Mouse (Mus musculus): ENCODE measurements around the gene Itgb7. TPM values are rescaled to one million over a fixed set of nuclear protein-coding genes. Genes with fewer than 3 reads are reported as not detected.

Itgb7 gene
- polyA plus RNA-seq, 1 experiment from 2014 or later, result 13.3 TPM

- Histone ChIP-seq H3K27me3 (replicated peaks; ENCODE audit: control insufficient read depth, insufficient read depth, low read length) (no peaks in the 10 kb centered on the region), H3K9ac (ENCODE audit: low read length) (peak overlapping the region; percentile 58), H3K36me3 (ENCODE audit: control insufficient read depth, insufficient read depth, low read length) (no peaks in the 10 kb centered on the region), H3K27ac (ENCODE audit: low read depth) (peak overlapping the region; percentile 94), H3K9me3 (ENCODE audit: control insufficient read depth, low read length) (no peaks in the 10 kb centered on the region), H3K4me3 (ENCODE audit: low read depth, low read length) (peak overlapping the region; percentile 62), H3K4me1 (replicated peaks; ENCODE audit: control insufficient read depth, insufficient read depth, low read length) (peaks cover 57% of the 10 kb centered on the region), H3K4me2 (ENCODE audit: low read length) (peak overlapping the region; percentile 95)
- DNase-seq (ENCODE audit: low spot score) (peak; percentile 85), ATAC-seq (replicated peaks; ENCODE audit: low FRiP score, low TSS enrichment, low read depth) (peak; percentile 57)
- WGBS, result under 1% methylated on average over 42 of the region's 44 CpGs
Observed at GRCm38 (mm10) chr15:102245891-102246741, 14.4 kb upstream of the Itgb7 start.

- no peak for DNase-seq (ENCODE audit: low spot score)
- Histone ChIP-seq H3K9ac (ENCODE audit: low read length) (peak overlapping the region; percentile 58), H3K9me3 (ENCODE audit: control insufficient read depth, low read length) (no peaks in the 10 kb centered on the region), H3K4me3 (ENCODE audit: low read depth, low read length) (peak overlapping the region; percentile 62), H3K27ac (ENCODE audit: low read depth) (peak overlapping the region; percentile 94), H3K4me2 (ENCODE audit: low read length) (peak overlapping the region; percentile 95), H3K4me1 (replicated peaks; ENCODE audit: control insufficient read depth, insufficient read depth, low read length) (peaks cover 57% of the 10 kb centered on the region), H3K36me3 (ENCODE audit: control insufficient read depth, insufficient read depth, low read length) (no peaks in the 10 kb centered on the region), H3K27me3 (replicated peaks; ENCODE audit: control insufficient read depth, insufficient read depth, low read length) (no peaks in the 10 kb centered on the region)
- no peak for ATAC-seq (replicated peaks; ENCODE audit: low FRiP score, low TSS enrichment, low read depth)
- WGBS, result 2% methylated on average over 14 of the region's 14 CpGs
Observed at GRCm38 (mm10) chr15:102245461-102245881, 13.7 kb upstream of the Itgb7 start.

GRCm38 (mm10) chr15:102244306-102245191 lies 12.8 kb upstream of the Itgb7 start:
- H3K27me3 ChIP-seq (replicated peaks; ENCODE audit: control insufficient read depth, insufficient read depth, low read length), result no peaks in the 10 kb centered on the region
- no peaks in the 10 kb centered on the region for H3K9me3 ChIP-seq (ENCODE audit: control insufficient read depth, low read length)
- peak overlapping the region; percentile 54 for H3K27ac ChIP-seq (ENCODE audit: low read depth)
- peak overlapping the region; percentile 95 for H3K4me2 ChIP-seq (ENCODE audit: low read length)
- WGBS, result 6% methylated on average over 17 of the region's 19 CpGs
- DNase-seq (ENCODE audit: low spot score) (no peak), ATAC-seq (replicated peaks; ENCODE audit: low FRiP score, low TSS enrichment, low read depth) (no peak)
- peak overlapping the region; percentile 58 for H3K9ac ChIP-seq (ENCODE audit: low read length)
- H3K4me1 ChIP-seq (replicated peaks; ENCODE audit: control insufficient read depth, insufficient read depth, low read length), result peaks cover 48% of the 10 kb centered on the region
- peak overlapping the region; percentile 62 for H3K4me3 ChIP-seq (ENCODE audit: low read depth, low read length)
- H3K36me3 ChIP-seq (ENCODE audit: control insufficient read depth, insufficient read depth, low read length), result peaks cover 6% of the 10 kb centered on the region; the same call in 1 of the 2 replicates

GRCm38 (mm10) chr15:102243229-102244190 lies 11.8 kb upstream of the Itgb7 start:
- H3K9ac ChIP-seq (ENCODE audit: low read length), result peak overlapping the region; percentile 25; the same call in 1 of the 2 replicates
- 19% methylated on average over 22 of the region's 22 CpGs for WGBS
- H3K4me1 ChIP-seq (replicated peaks; ENCODE audit: control insufficient read depth, insufficient read depth, low read length), result peaks cover 38% of the 10 kb centered on the region
- DNase-seq (ENCODE audit: low spot score), result no peak
- H3K4me2 ChIP-seq (ENCODE audit: low read length), result peak overlapping the region; percentile 95
- peak overlapping the region; percentile 54 for H3K27ac ChIP-seq (ENCODE audit: low read depth)
- peak overlapping the region; percentile 9; the same call in 1 of the 2 replicates for H3K4me3 ChIP-seq (ENCODE audit: low read depth, low read length)
- peaks cover 15% of the 10 kb centered on the region for H3K36me3 ChIP-seq (ENCODE audit: control insufficient read depth, insufficient read depth, low read length)
- H3K27me3 ChIP-seq (replicated peaks; ENCODE audit: control insufficient read depth, insufficient read depth, low read length), result no peaks in the 10 kb centered on the region
- ATAC-seq (replicated peaks; ENCODE audit: low FRiP score, low TSS enrichment, low read depth), result no peak
- no peaks in the 10 kb centered on the region for H3K9me3 ChIP-seq (ENCODE audit: control insufficient read depth, low read length)

- H3K27me3 ChIP-seq (replicated peaks; ENCODE audit: control insufficient read depth, insufficient read depth, low read length), result no peaks in the 10 kb centered on the region
- peaks cover 29% of the 10 kb centered on the region for H3K4me1 ChIP-seq (replicated peaks; ENCODE audit: control insufficient read depth, insufficient read depth, low read length)
- no peak overlapping the region for H3K4me3 ChIP-seq (ENCODE audit: low read depth, low read length)
- peaks cover 24% of the 10 kb centered on the region for H3K36me3 ChIP-seq (ENCODE audit: control insufficient read depth, insufficient read depth, low read length)
- no peak for DNase-seq (ENCODE audit: low spot score)
- H3K4me2 ChIP-seq (ENCODE audit: low read length), result peak overlapping the region; percentile 95
- no peak for ATAC-seq (replicated peaks; ENCODE audit: low FRiP score, low TSS enrichment, low read depth)
- H3K27ac ChIP-seq (ENCODE audit: low read depth), result peak overlapping the region; percentile 54; the same call in 1 of the 2 replicates
- 38% methylated on average over 12 of the region's 12 CpGs for whole genome bisulfite sequencing
- H3K9me3 ChIP-seq (ENCODE audit: control insufficient read depth, low read length), result no peaks in the 10 kb centered on the region
- no peak overlapping the region for H3K9ac ChIP-seq (ENCODE audit: low read length)
Observed at GRCm38 (mm10) chr15:102242404-102243228, 10.9 kb upstream of the Itgb7 start.

GRCm38 (mm10) chr15:102240607-102241006 lies 8.9 kb upstream of the Itgb7 start:
- no peak for ATAC-seq (replicated peaks; ENCODE audit: low FRiP score, low TSS enrichment, low read depth)
- H3K27me3 ChIP-seq (replicated peaks; ENCODE audit: control insufficient read depth, insufficient read depth, low read length), result no peaks in the 10 kb centered on the region
- no peak overlapping the region for H3K27ac ChIP-seq (ENCODE audit: low read depth)
- H3K4me1 ChIP-seq (replicated peaks; ENCODE audit: control insufficient read depth, insufficient read depth, low read length), result peaks cover 35% of the 10 kb centered on the region
- H3K9ac ChIP-seq (ENCODE audit: low read length), result no peak overlapping the region
- 85% methylated on average over 4 of the region's 4 CpGs for WGBS
- no peak overlapping the region for H3K4me2 ChIP-seq (ENCODE audit: low read length)
- no peak for DNase-seq (ENCODE audit: low spot score)
- H3K4me3 ChIP-seq (ENCODE audit: low read depth, low read length), result no peak overlapping the region
- peaks cover 28% of the 10 kb centered on the region for H3K36me3 ChIP-seq (ENCODE audit: control insufficient read depth, insufficient read depth, low read length)
- no peaks in the 10 kb centered on the region for H3K9me3 ChIP-seq (ENCODE audit: control insufficient read depth, low read length)

GRCm38 (mm10) chr15:102239851-102240250 lies 8.1 kb upstream of the Itgb7 start:
- DNase-seq (ENCODE audit: low spot score), result no peak
- H3K27me3 ChIP-seq (replicated peaks; ENCODE audit: control insufficient read depth, insufficient read depth, low read length), result no peaks in the 10 kb centered on the region
- H3K36me3 ChIP-seq (ENCODE audit: control insufficient read depth, insufficient read depth, low read length), result peaks cover 28% of the 10 kb centered on the region
- no peak overlapping the region for H3K27ac ChIP-seq (ENCODE audit: low read depth)
- 80% methylated on average over 11 of the region's 11 CpGs for WGBS
- H3K9me3 ChIP-seq (ENCODE audit: control insufficient read depth, low read length), result no peaks in the 10 kb centered on the region
- H3K4me1 ChIP-seq (replicated peaks; ENCODE audit: control insufficient read depth, insufficient read depth, low read length), result peaks cover 38% of the 10 kb centered on the region
- ATAC-seq (replicated peaks; ENCODE audit: low FRiP score, low TSS enrichment, low read depth), result no peak
- H3K4me2 ChIP-seq (ENCODE audit: low read length), result no peak overlapping the region
- no peak overlapping the region for H3K4me3 ChIP-seq (ENCODE audit: low read depth, low read length)
- no peak overlapping the region for H3K9ac ChIP-seq (ENCODE audit: low read length)
